Comparison of ENCODE assay signal across 23 mouse cellular contexts in the genomic region with DNA sequence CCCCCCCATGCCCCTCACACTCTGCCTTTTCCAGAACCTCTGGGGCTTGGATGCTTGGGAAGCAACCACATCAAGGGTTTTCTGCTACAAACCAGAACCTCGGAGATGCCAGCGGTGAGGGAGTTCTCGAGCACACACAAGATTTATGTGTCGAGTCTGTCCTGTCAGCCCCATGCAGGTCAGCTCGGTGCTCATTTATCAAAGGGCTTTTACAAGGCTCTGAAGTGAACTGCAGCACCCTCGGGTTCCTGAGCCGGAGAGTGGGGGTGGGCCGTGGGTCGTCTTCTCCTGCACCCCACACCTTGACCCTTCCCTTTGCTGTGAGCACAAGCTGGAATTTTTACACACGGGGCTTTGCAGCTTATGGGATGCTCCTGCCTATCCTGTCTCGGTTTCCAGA. TPM values are rescaled to one million over a fixed set of nuclear protein-coding genes. Genes with fewer than 3 reads are reported as not detected.
DNase-seq lines count a peak whose midpoint lies in the region; ATAC-seq and TF ChIP-seq lines count a peak whose summit lies in the region.
"Had no signal": no experiment of that assay in that cellular context is flagged by ENCODE, and none has a peak within 500 bp of the region (broad histone marks: within the 10 kb centered on the region; RNA-seq: fewer than 3 reads in every experiment).

No protein-coding gene starts in this region.

- DNase-seq in forebrain, postnatal 0 days = no peak
- DNase-seq in kidney, adult 11 months = no peak
- DNase-seq in limb, embryonic 10.5 days (ENCODE audit: low spot score) = no peak
- DNase-seq in c-Kit-positive CD71-positive TER-119-positive erythroid progenitor cells, embryonic 14.5 days (ENCODE audit: low spot score) = no peak
- DNase-seq: adrenal gland, postnatal 10 days; cerebellum, adult 11 months; cerebellum, postnatal 10 days; gastrocnemius, postnatal 36 days; heart, postnatal 10 days; kidney, adult 8-10 months; kidney, postnatal 36 days; lung, embryonic 14.5 days; lung, postnatal 36 days had no signal

- no peaks in the 10 kb centered on the region for H3K27me3 ChIP-seq in forebrain, embryonic 13.5 days
- no peaks in the 10 kb centered on the region for H3K27me3 ChIP-seq in forebrain, postnatal 0 days (ENCODE audit: insufficient read depth, low read length)
- 0 out of 2 replicates have a peak, but pooled peaks cover 17% of the 10 kb centered on the region for H3K27me3 ChIP-seq in kidney, embryonic 15.5 days
- peaks cover 5% of the 10 kb centered on the region; the same call in 1 of the 2 replicates for H3K27me3 ChIP-seq in limb, embryonic 10.5 days (ENCODE audit: low read depth, poor library complexity, severe bottlenecking)
- peaks cover 4% of the 10 kb centered on the region; the same call in 1 of the 2 replicates for H3K27me3 ChIP-seq in neural tube, embryonic 13.5 days
- H3K27me3 ChIP-seq: limb, embryonic 12.5 days had no signal

- no peak overlapping the region for H3K4me3 ChIP-seq in forebrain, embryonic 13.5 days
- no peak overlapping the region for H3K4me3 ChIP-seq in forebrain, postnatal 0 days (ENCODE audit: low read depth, low read length)
- H3K4me3 ChIP-seq in kidney, embryonic 15.5 days (replicated peaks) = no peak overlapping the region
- no peak overlapping the region for H3K4me3 ChIP-seq in limb, embryonic 10.5 days
- no peak overlapping the region for H3K4me3 ChIP-seq in neural tube, embryonic 13.5 days
- H3K4me3 ChIP-seq: limb, embryonic 12.5 days; liver, embryonic 12.5 days; myocyte had no signal

- H3K27ac ChIP-seq in forebrain, embryonic 13.5 days = no peak overlapping the region
- H3K27ac ChIP-seq in forebrain, postnatal 0 days (ENCODE audit: low read depth, low read length) = no peak overlapping the region
- H3K27ac ChIP-seq in kidney, embryonic 15.5 days = no peak overlapping the region
- peak overlapping the region; percentile 37 for H3K27ac ChIP-seq in limb, embryonic 10.5 days
- peak overlapping the region; percentile 42; the same call in 1 of the 2 replicates for H3K27ac ChIP-seq in neural tube, embryonic 13.5 days (replicated peaks)
- H3K27ac ChIP-seq: limb, embryonic 12.5 days; liver, embryonic 12.5 days had no signal

- H3K9me3 ChIP-seq in forebrain, embryonic 13.5 days (replicated peaks) = no peaks in the 10 kb centered on the region
- H3K9me3 ChIP-seq in forebrain, postnatal 0 days (ENCODE audit: low read length) = no peaks in the 10 kb centered on the region
- no peaks in the 10 kb centered on the region for H3K9me3 ChIP-seq in kidney, embryonic 15.5 days (replicated peaks)
- no peaks in the 10 kb centered on the region for H3K9me3 ChIP-seq in limb, embryonic 10.5 days (replicated peaks)
- no peaks in the 10 kb centered on the region for H3K9me3 ChIP-seq in neural tube, embryonic 13.5 days
- H3K9me3 ChIP-seq: limb, embryonic 12.5 days; liver, embryonic 12.5 days had no signal

- H3K36me3 ChIP-seq in forebrain, embryonic 13.5 days (ENCODE audit: poor library complexity, severe bottlenecking) = no peaks in the 10 kb centered on the region
- H3K36me3 ChIP-seq in forebrain, postnatal 0 days (ENCODE audit: insufficient read depth) = no peaks in the 10 kb centered on the region
- H3K36me3 ChIP-seq in kidney, embryonic 15.5 days = no peaks in the 10 kb centered on the region
- no peaks in the 10 kb centered on the region for H3K36me3 ChIP-seq in limb, embryonic 10.5 days
- no peaks in the 10 kb centered on the region for H3K36me3 ChIP-seq in neural tube, embryonic 13.5 days
- H3K36me3 ChIP-seq: limb, embryonic 12.5 days; liver, embryonic 12.5 days had no signal

- 74% methylated on average over 11 of the region's 11 CpGs for WGBS in forebrain, embryonic 13.5 days
- WGBS in forebrain, postnatal 0 days = 71% methylated on average over 11 of the region's 11 CpGs
- 13% methylated on average over 11 of the region's 11 CpGs for WGBS in kidney, embryonic 15.5 days
- 17% methylated on average over 11 of the region's 11 CpGs for WGBS in limb, embryonic 10.5 days
- WGBS in neural tube, embryonic 13.5 days = 16% methylated on average over 11 of the region's 11 CpGs

- peak overlapping the region; percentile 12; the same call in 1 of the 2 replicates for H3K9ac ChIP-seq in forebrain, embryonic 13.5 days
- H3K9ac ChIP-seq in forebrain, postnatal 0 days = no peak overlapping the region
- H3K9ac ChIP-seq in kidney, embryonic 15.5 days = 0 out of 2 replicates have a peak overlapping the region, but pooled peaks have one; percentile 24
- peak overlapping the region; percentile 41; the same call in 1 of the 2 replicates for H3K9ac ChIP-seq in neural tube, embryonic 13.5 days
- H3K9ac ChIP-seq: limb, embryonic 12.5 days; liver, embryonic 12.5 days; lung, embryonic 14.5 days had no signal

- no peak for ATAC-seq in forebrain, embryonic 13.5 days
- no peak for ATAC-seq in forebrain, postnatal 0 days
- ATAC-seq in kidney, embryonic 15.5 days (replicated peaks; ENCODE audit: low FRiP score) = no peak
- ATAC-seq in neural tube, embryonic 13.5 days (ENCODE audit: low read depth) = no peak
- ATAC-seq: forebrain, embryonic 14.5 days; liver, embryonic 12.5 days had no signal

- peaks cover 40% of the 10 kb centered on the region for H3K4me1 ChIP-seq in forebrain, embryonic 13.5 days
- H3K4me1 ChIP-seq in forebrain, postnatal 0 days (ENCODE audit: insufficient read depth) = no peaks in the 10 kb centered on the region
- peaks cover 50% of the 10 kb centered on the region for H3K4me1 ChIP-seq in kidney, embryonic 15.5 days
- H3K4me1 ChIP-seq in limb, embryonic 10.5 days = peaks cover 94% of the 10 kb centered on the region
- peaks cover 58% of the 10 kb centered on the region for H3K4me1 ChIP-seq in neural tube, embryonic 13.5 days (replicated peaks)

- TF ChIP-seq CTCF in forebrain, postnatal 0 days (IDR thresholded peaks at IDR 0.05; ENCODE audit: low read depth) = no peak

- H3K4me2 ChIP-seq in forebrain, embryonic 13.5 days = no peak overlapping the region
- no peak overlapping the region for H3K4me2 ChIP-seq in forebrain, postnatal 0 days (ENCODE audit: low read depth)
- H3K4me2 ChIP-seq in kidney, embryonic 15.5 days = 0 out of 2 replicates have a peak overlapping the region, but pooled peaks have one; percentile 5
- H3K4me2 ChIP-seq in neural tube, embryonic 13.5 days = no peak overlapping the region
- H3K4me2 ChIP-seq: heart, embryonic 11.5 days; limb, embryonic 12.5 days; liver, embryonic 12.5 days; lung, embryonic 14.5 days had no signal

RNA-seq across cellular contexts. Expression of a gene that starts 5.7 kb away (rescaled TPM):
- 24.0 and 24.9 TPM in 2 replicates for polyA plus RNA-seq in forebrain, embryonic 13.5 days (2015; fragmentation: Nextera tagmentation; extraction: Ambion mirVana)
- total RNA-seq in forebrain, postnatal 0 days (2014; rRNA removed) = 24.2 and 48.2 TPM in 2 replicates
- 10.5 and 15.9 TPM in 2 replicates for polyA plus RNA-seq in forebrain, postnatal 0 days (2015; fragmentation: Nextera tagmentation; extraction: Ambion mirVana)
- polyA plus RNA-seq in kidney, embryonic 15.5 days (2015; fragmentation: Nextera tagmentation; extraction: Ambion mirVana) = 8.3 and 10.0 TPM in 2 replicates
- 6.7 and 8.1 TPM in 2 replicates for polyA plus RNA-seq in limb, embryonic 10.5 days (2016; fragmentation: Nextera tagmentation; extraction: Ambion mirVana)
- polyA plus RNA-seq in neural tube, embryonic 13.5 days (2015; fragmentation: Nextera tagmentation; extraction: Ambion mirVana) = 17.0 and 17.1 TPM in 2 replicates

RNA-seq across cellular contexts. Expression of a gene that starts 45.3 kb away (rescaled TPM):
- 1.4 and 1.9 TPM in 2 replicates for polyA plus RNA-seq in forebrain, embryonic 13.5 days (2015; fragmentation: Nextera tagmentation; extraction: Ambion mirVana)
- total RNA-seq in forebrain, postnatal 0 days (2014; rRNA removed) = 1.2 and 2.1 TPM in 2 replicates
- 1.1 and 1.6 TPM in 2 replicates for polyA plus RNA-seq in forebrain, postnatal 0 days (2015; fragmentation: Nextera tagmentation; extraction: Ambion mirVana)
- 0.13 TPM in 1 of 2 replicates, not detected in the other for polyA plus RNA-seq in kidney, embryonic 15.5 days (2015; fragmentation: Nextera tagmentation; extraction: Ambion mirVana)
- 0.16 TPM in 1 of 2 replicates, not detected in the other for polyA plus RNA-seq in limb, embryonic 10.5 days (2016; fragmentation: Nextera tagmentation; extraction: Ambion mirVana)
- 2.3 and 2.7 TPM in 2 replicates for polyA plus RNA-seq in neural tube, embryonic 13.5 days (2015; fragmentation: Nextera tagmentation; extraction: Ambion mirVana)
- total RNA-seq: gastrocnemius, postnatal 36 days; heart, postnatal 10 days; layer of hippocampus, postnatal 10 days; megakaryocyte-erythroid progenitor cell, adult 5-6 weeks had no signal
- polyA plus RNA-seq: heart, embryonic 11.5 days; limb, embryonic 12.5 days; liver, embryonic 12.5 days; lung, embryonic 14.5 days; myocyte had no signal

Comparison
In these comparisons a context has a peak if more than half of its experiments do, and no peak if none do; other contexts are left out.
1. H3K27ac ChIP-seq: peak in limb, embryonic 10.5 days (single experiment) and neural tube, embryonic 13.5 days (single experiment); none in forebrain, embryonic 13.5 days (single experiment), forebrain, postnatal 0 days (single experiment) and kidney, embryonic 15.5 days (single experiment).